Mouse (Mus musculus) forebrain, embryonic 16.5 days (tissue): ENCODE measurements at regions not wholly inside any gene's neighbourhood (a gene's known extent, or its start where the extent isn't known, plus 50 kb on each side); places are given as distances from the start of the nearest gene placed in this dataset.

ENCODE experiments used
- ATAC-seq: fragments of 200-750 bp; cut with Nextera tagmentation; 2 replicates; pipeline ENCODE4 v1.8.0; 2017; ENCODE audit warnings: mild to moderate bottlenecking, moderate library complexity
- H3K27ac ChIP-seq: fragments of 300-500 bp; sonication (generic); 2 replicates; pipeline ENCODE4 v1.5.1; 2014; ENCODE audit warnings: low read length, control low read depth
- H3K27me3 ChIP-seq: fragments of 300-500 bp; sonication (generic); replicated peaks from 2 replicates; pipeline ENCODE4 v1.6.1; 2014; ENCODE audit warnings: low read length; ENCODE audit not compliant: control insufficient read depth, insufficient read depth
- H3K36me3 ChIP-seq: fragments of 300-500 bp; sonication (generic); 2 replicates; pipeline ENCODE4 v1.6.1; 2014; ENCODE audit not compliant: control insufficient read depth, insufficient read depth
- H3K4me1 ChIP-seq: fragments of 300-500 bp; sonication (generic); replicated peaks from 2 replicates; pipeline ENCODE4 v1.6.1; 2014; ENCODE audit warnings: low read length; ENCODE audit not compliant: control insufficient read depth, insufficient read depth
- H3K4me2 ChIP-seq: fragments of 300-500 bp; sonication (generic); 2 replicates; pipeline ENCODE4 v1.6.1; 2014; ENCODE audit warnings: mild to moderate bottlenecking, low read length, control low read depth
- H3K4me3 ChIP-seq: fragments of 300-500 bp; sonication (generic); replicated peaks from 2 replicates; pipeline ENCODE4 v1.5.1; 2014; ENCODE audit warnings: mild to moderate bottlenecking, low read length, control low read depth
- H3K9ac ChIP-seq: fragments of 300-500 bp; sonication (generic); replicated peaks from 2 replicates; pipeline ENCODE4 v1.6.1; 2014; ENCODE audit warnings: low read depth, low read length, control low read depth
- H3K9me3 ChIP-seq: fragments of 300-500 bp; sonication (generic); 2 replicates; pipeline ENCODE4 v1.6.1; 2016; ENCODE audit warnings: low read length; ENCODE audit not compliant: control insufficient read depth
- WGBS: fragments of 180-500 bp; shearing (Covaris S2); extraction: QIAGEN DNeasy Blood & Tissue Kit; methylation state at CpG from one replicate; pipeline ENCODE4 v1.1.7; 2014; 5-methylcytosine and 5-hydroxymethylcytosine counted together

DNA sequence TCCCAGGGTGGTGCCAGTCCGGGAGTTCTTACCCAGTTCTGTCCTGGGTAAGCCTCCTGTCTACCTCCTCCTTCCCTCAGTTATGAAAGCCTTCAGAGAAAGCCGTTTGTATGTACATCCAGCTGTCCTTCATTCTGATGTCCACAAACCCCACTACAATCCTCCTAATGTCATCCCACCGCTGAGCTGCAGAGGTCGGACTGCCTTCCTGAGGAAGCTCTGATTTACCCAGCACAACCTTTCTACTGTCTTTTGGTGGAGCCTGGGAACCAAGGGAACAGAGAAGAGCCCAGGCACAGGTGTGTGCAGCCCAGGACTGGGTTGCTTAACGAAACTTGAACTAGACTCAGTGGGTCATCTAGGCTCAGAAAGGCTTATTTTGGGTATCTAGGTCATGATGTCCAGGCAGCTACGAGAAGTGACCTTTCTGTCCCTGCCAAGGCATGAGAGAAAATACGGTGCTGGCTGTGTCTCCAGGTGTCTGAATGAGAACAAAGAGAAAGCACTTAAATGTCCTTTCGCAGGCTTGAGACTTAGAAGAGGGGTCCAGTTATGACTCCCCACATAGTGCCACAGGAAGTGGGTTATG lies 70.4 kb upstream of the Cadm1 start:
- ATAC-seq: no peak
- no peaks in the 10 kb centered on the region for H3K27me3 ChIP-seq
- WGBS: 88% methylated on average over 8 of the region's 8 CpGs
- H3K27ac ChIP-seq: no peak overlapping the region
- H3K36me3 ChIP-seq: no peaks in the 10 kb centered on the region
- H3K4me3 ChIP-seq: no peak overlapping the region
- H3K9me3 ChIP-seq: no peaks in the 10 kb centered on the region
- no peak overlapping the region for H3K4me2 ChIP-seq
- H3K9ac ChIP-seq: no peak overlapping the region
- H3K4me1 ChIP-seq: no peaks in the 10 kb centered on the region

DNA sequence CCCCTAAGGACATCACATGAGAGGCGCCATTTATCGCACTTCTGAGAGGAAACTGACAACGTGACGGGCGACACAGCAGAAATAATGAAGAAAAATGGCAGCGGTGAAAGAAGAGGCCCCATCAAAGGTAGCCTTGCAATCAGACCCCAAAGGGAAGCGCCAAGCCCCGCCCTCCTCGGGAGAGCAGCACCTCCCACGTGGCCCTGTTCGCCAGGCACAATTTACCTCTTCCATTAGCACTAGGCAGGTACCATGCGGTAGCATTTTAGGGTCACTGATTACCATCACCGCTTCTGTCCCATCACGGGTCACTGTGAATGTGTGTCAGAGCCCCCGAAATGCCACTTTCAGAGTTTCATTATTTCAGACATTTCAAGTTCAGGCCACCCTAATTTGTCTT lies 69.7 kb upstream of the Cadm1 start:
- Histone ChIP-seq H3K9ac (no peak overlapping the region), H3K4me2 (no peak overlapping the region), H3K4me1 (no peaks in the 10 kb centered on the region), H3K27ac (no peak overlapping the region), H3K4me3 (no peak overlapping the region), H3K36me3 (no peaks in the 10 kb centered on the region), H3K27me3 (no peaks in the 10 kb centered on the region), H3K9me3 (no peaks in the 10 kb centered on the region)
- WGBS: 76% methylated on average over 15 of the region's 15 CpGs
- ATAC-seq: no peak

DNA sequence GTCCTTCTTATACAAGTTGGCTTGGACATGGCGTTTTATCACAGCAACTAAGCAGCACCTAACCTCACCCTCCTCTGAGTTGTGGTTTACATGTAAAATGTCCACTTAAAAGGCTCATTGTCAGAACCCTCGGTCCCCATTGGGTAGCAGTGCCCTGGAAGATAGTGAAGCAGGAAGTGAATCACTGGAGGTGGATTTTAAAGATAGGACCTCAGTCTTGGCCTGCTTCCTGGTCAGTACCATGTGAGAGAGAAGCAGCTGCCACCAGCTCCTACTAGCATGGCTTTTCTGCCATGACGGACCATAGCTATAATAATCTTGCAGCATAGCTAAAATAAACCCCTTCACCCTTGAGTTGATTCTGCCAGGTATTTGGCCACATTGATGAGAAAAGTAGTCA lies 68.1 kb upstream of the Cadm1 start:
- H3K9me3 ChIP-seq: no peaks in the 10 kb centered on the region
- no peaks in the 10 kb centered on the region for H3K36me3 ChIP-seq
- H3K27me3 ChIP-seq: no peaks in the 10 kb centered on the region
- H3K9ac ChIP-seq: no peak overlapping the region
- H3K4me3 ChIP-seq: no peak overlapping the region
- ATAC-seq: no peak
- H3K27ac ChIP-seq: no peak overlapping the region
- no peaks in the 10 kb centered on the region for H3K4me1 ChIP-seq
- 94% methylated on average over 3 of the region's 3 CpGs for WGBS
- H3K4me2 ChIP-seq: no peak overlapping the region

DNA sequence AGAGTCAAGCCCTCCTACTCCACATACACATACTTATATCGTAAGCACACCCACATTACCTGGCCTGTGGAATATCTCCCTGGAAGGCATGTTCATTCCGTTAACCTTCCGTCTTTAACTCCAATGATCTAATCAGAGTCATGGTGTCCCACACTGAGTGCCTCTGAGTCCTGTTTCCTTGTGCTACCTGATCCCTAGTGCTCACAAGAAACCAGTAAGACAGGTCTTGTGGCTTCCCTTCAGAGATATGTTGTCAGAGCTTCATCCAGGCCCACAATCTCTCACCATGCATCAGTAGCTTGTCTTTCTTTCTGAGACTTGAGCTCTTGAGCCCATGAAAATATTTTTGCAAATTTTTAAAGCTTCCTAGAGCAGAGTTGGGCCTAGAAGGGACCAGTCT lies 63.2 kb upstream of the Cadm1 start:
- 98% methylated on average over 3 of the region's 3 CpGs for WGBS
- ATAC-seq: no peak
- Histone ChIP-seq H3K9ac (no peak overlapping the region), H3K4me3 (no peak overlapping the region), H3K27me3 (no peaks in the 10 kb centered on the region), H3K27ac (no peak overlapping the region), H3K9me3 (no peaks in the 10 kb centered on the region), H3K36me3 (no peaks in the 10 kb centered on the region), H3K4me2 (no peak overlapping the region), H3K4me1 (no peaks in the 10 kb centered on the region)

DNA sequence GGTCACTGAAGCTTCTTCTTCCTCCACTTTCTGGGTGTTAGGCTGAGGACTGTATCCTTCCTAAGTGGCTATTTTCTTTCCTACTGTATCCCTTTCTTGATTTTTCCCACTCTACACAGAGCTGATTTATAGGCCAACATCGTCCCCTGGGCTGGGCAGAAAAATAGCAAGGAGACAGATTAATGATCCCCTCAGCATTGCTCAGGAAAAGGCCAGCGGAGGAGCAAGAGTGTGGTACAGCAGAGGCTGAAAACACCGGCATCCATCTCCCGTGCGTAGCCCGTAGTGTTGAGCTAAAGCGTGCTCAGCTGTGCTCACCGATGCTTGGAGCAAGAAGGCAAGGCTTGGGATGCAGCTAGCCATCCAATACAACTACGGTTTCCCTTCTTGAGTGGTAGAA lies 62.2 kb upstream of the Cadm1 start:
- Histone ChIP-seq H3K9me3 (no peaks in the 10 kb centered on the region), H3K27ac (no peak overlapping the region), H3K4me3 (no peak overlapping the region), H3K27me3 (no peaks in the 10 kb centered on the region), H3K9ac (no peak overlapping the region), H3K4me2 (no peak overlapping the region), H3K4me1 (no peaks in the 10 kb centered on the region), H3K36me3 (no peaks in the 10 kb centered on the region)
- 92% methylated on average over 9 of the region's 9 CpGs for WGBS
- no peak for ATAC-seq

DNA sequence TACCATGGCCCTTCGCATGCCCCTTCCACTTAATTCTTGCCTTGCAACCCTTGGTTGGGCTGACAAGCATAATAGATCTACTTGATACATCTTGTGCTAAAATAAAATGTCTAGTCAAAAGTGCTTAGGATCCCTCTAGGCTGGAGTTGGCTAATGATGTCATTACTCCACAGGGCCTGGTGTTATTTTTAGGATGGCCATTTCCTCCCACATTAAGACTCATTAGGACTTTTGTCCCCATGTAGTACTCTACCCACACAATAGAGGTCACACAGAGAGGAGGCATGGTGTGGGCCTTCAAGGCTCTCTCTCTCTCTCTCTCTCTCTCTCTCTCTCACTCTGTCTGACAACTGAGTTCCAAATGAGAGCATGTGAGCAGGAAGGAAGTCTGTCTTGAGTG lies 60.4 kb upstream of the Cadm1 start:
- Histone ChIP-seq H3K9me3 (no peaks in the 10 kb centered on the region), H3K36me3 (no peaks in the 10 kb centered on the region), H3K9ac (no peak overlapping the region), H3K4me2 (no peak overlapping the region), H3K4me3 (no peak overlapping the region), H3K4me1 (no peaks in the 10 kb centered on the region), H3K27me3 (no peaks in the 10 kb centered on the region), H3K27ac (no peak overlapping the region)
- ATAC-seq: no peak
- 91% methylated on average over 1 of the region's 1 CpGs for WGBS

DNA sequence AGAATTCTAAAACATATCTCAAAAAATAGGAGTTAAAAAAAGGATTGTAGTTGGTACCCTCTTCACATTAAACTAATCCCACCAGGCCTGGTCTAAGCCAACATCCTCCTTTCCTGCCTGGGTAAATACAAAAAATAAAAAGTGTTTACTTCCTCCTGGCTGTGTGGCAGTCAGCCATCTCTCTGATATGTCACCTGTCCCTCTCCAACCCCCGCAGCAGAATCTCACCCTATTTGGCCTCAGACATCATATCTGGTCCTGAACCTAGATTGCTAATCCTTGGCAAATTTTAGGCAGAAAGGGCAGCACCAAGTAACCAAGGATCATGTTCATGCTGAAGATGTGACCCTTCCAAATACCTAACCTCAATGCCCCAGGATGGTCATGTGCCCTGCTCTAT lies 59.2 kb upstream of the Cadm1 start:
- Histone ChIP-seq H3K27ac (no peak overlapping the region), H3K27me3 (no peaks in the 10 kb centered on the region), H3K36me3 (no peaks in the 10 kb centered on the region), H3K4me1 (no peaks in the 10 kb centered on the region), H3K4me2 (no peak overlapping the region), H3K4me3 (no peak overlapping the region), H3K9ac (no peak overlapping the region), H3K9me3 (no peaks in the 10 kb centered on the region)
- ATAC-seq: no peak
- WGBS: 79% methylated on average over 1 of the region's 1 CpGs

DNA sequence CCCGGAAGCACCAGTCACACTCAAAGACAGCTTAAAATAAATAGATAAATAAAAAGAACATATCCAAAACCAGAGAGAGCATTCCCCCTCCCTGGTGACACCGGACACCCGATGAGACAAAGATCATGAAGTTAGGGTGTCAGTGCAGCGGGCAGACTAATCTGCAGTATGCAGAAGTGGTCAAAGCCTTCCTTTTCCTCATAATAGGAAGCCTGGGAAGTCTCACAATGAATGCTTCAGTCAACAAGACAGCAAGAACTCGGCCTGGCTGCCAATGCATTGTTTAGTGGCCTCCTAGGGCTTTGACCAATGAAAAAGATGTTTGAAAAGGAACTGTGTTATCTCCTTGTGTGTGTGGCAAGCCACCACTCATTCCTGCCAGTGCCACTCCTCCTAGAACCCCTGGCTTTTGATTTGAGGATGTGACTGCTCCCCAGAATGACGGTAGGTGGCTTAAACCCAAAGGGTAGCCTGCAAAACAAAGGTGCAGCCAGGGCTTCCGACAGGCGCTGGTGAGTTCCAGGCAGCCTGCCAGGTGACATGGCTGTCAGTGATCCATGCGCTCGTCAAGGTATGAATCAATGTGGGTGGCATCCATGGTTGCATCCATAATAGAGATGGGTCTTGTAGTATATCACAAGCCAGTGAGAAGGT lies 58.1 kb upstream of the Cadm1 start:
- ATAC-seq: no peak
- WGBS: 27% methylated on average over 10 of the region's 10 CpGs
- Histone ChIP-seq H3K27ac (no peak overlapping the region), H3K9ac (no peak overlapping the region), H3K4me1 (no peaks in the 10 kb centered on the region), H3K27me3 (no peaks in the 10 kb centered on the region), H3K4me3 (no peak overlapping the region), H3K36me3 (no peaks in the 10 kb centered on the region), H3K9me3 (no peaks in the 10 kb centered on the region), H3K4me2 (no peak overlapping the region)

DNA sequence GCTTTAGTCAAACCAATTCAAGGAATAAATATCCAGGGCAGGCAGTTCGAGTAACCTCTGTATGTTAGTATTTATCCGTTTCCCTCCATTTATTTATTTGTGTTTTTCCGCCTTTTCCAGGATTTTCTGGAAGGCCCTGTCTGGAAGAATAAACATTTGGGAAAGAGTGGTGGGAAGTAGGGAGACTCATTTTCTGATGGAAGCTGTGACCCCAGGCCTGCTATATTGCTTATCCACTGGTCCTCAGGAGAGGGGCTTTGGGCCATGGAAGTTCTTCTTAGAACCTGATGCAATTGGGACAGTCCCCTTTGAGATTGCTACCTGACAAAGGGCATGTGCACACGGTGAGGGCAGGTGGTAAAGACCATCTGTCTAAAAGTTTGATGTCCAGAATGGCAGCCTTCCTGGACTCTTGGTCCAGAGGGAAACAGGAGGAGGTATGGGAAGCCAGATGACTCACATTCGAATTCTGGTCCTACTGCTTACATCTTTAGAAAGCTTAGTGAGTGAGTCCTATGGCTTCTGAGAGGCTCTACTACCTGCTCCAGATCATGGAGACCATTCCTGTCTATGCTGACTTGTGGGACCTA lies 56.1 kb upstream of the Cadm1 start:
- no peak for ATAC-seq
- Histone ChIP-seq H3K36me3 (no peaks in the 10 kb centered on the region), H3K9me3 (no peaks in the 10 kb centered on the region), H3K4me2 (no peak overlapping the region), H3K9ac (no peak overlapping the region), H3K4me3 (no peak overlapping the region), H3K27me3 (no peaks in the 10 kb centered on the region), H3K4me1 (no peaks in the 10 kb centered on the region), H3K27ac (no peak overlapping the region)
- WGBS: 93% methylated on average over 5 of the region's 5 CpGs
